Mouse (Mus musculus) lung, postnatal 0 days (tissue): Measurements from ENCODE around the gene Poln. TPM values are rescaled to one million over a fixed set of nuclear protein-coding genes. Genes with fewer than 3 reads are reported as not detected.

Experiments used
- ATAC-seq: fragments of 200-750 bp; cut with Nextera tagmentation; 2 replicates; pipeline ENCODE4 v1.8.0; 2017; ENCODE audit warnings: moderate library complexity
- DNase-seq: peaks from one replicate; pipeline ENCODE4 v3.0.0-alpha.2; 2016; ENCODE audit warnings: low spot score
- H3K27ac ChIP-seq: fragments of 300-500 bp; sonication (generic); 2 replicates; pipeline ENCODE4 v1.5.1; 2014; ENCODE audit warnings: antibody characterized with exemption, mild to moderate bottlenecking, low read length, mixed read lengths
- H3K27me3 ChIP-seq: fragments of 300-500 bp; sonication (generic); replicated peaks from 2 replicates; pipeline ENCODE4 v1.6.1; 2014; ENCODE audit warnings: low read length, mixed read lengths; ENCODE audit not compliant: insufficient read depth
- H3K36me3 ChIP-seq: fragments of 300-500 bp; sonication (generic); 2 replicates; pipeline ENCODE4 v1.6.1; 2014; ENCODE audit warnings: low read length, mixed read lengths; ENCODE audit not compliant: insufficient read depth
- H3K4me1 ChIP-seq: fragments of 300-500 bp; sonication (generic); 2 replicates; pipeline ENCODE4 v1.6.1; 2014; ENCODE audit warnings: antibody characterized with exemption, low read depth, low read length, mixed read lengths; ENCODE audit not compliant: insufficient read depth
- H3K4me2 ChIP-seq: fragments of 300-500 bp; sonication (generic); replicated peaks from 2 replicates; pipeline ENCODE4 v1.6.1; 2014; ENCODE audit warnings: low read depth, mild to moderate bottlenecking, low read length, moderate library complexity, mixed read lengths
- H3K4me3 ChIP-seq: fragments of 300-500 bp; sonication (generic); 2 replicates; pipeline ENCODE4 v1.5.1; 2014; ENCODE audit warnings: low read depth, low read length
- H3K9ac ChIP-seq: fragments of 300-500 bp; sonication (generic); replicated peaks from 2 replicates; pipeline ENCODE4 v1.6.1; 2014; ENCODE audit warnings: low read depth, mild to moderate bottlenecking
- H3K9me3 ChIP-seq: fragments of 300-500 bp; sonication (generic); 2 replicates; pipeline ENCODE4 v1.6.1; 2016; ENCODE audit warnings: low read length, mixed read lengths
- CTCF ChIP-seq: IDR thresholded peaks from 2 replicates; pipeline ENCODE4 v1.5.1; 2016; ENCODE audit warnings: antibody characterized with exemption, mild to moderate bottlenecking
- EP300 ChIP-seq: IDR thresholded peaks from 2 replicates; pipeline ENCODE4 v1.6.1; 2016; ENCODE audit warnings: antibody characterized with exemption, mild to moderate bottlenecking, control low read depth
- WGBS: fragments of 180-500 bp; shearing (Covaris S2); extraction: QIAGEN DNeasy Blood & Tissue Kit; methylation state at CpG from one replicate; pipeline ENCODE4 v1.1.7; 2014; 5-methylcytosine and 5-hydroxymethylcytosine counted together
- polyA plus RNA-seq: library from polyadenylated mRNA; unstranded; fragments of >200 nt; fragmentation: Nextera tagmentation; extraction: Ambion mirVana; gene quantifications from 2 replicates; pipeline ENCODE4 v1.2.1, GENCODE M21; 2015

The Poln gene
- polyA plus RNA-seq, 1 experiment from 2014 or later: 0.99 TPM

GRCm38 (mm10) chr5:34175403-34175694 is 6.1 kb upstream of the Poln start:
- H3K27ac ChIP-seq: no peak overlapping the region
- H3K4me1 ChIP-seq: no peaks in the 10 kb centered on the region
- H3K4me2 ChIP-seq: no peak overlapping the region
- no peaks in the 10 kb centered on the region for H3K27me3 ChIP-seq
- TF ChIP-seq EP300 (no peak), CTCF (no peak)
- DNase-seq (no peak), ATAC-seq (no peak)
- H3K9ac ChIP-seq: no peak overlapping the region
- H3K4me3 ChIP-seq: no peak overlapping the region
- H3K36me3 ChIP-seq: peaks cover 40% of the 10 kb centered on the region
- 46% methylated on average over 5 of the region's 5 CpGs for WGBS
- no peaks in the 10 kb centered on the region for H3K9me3 ChIP-seq

DNA sequence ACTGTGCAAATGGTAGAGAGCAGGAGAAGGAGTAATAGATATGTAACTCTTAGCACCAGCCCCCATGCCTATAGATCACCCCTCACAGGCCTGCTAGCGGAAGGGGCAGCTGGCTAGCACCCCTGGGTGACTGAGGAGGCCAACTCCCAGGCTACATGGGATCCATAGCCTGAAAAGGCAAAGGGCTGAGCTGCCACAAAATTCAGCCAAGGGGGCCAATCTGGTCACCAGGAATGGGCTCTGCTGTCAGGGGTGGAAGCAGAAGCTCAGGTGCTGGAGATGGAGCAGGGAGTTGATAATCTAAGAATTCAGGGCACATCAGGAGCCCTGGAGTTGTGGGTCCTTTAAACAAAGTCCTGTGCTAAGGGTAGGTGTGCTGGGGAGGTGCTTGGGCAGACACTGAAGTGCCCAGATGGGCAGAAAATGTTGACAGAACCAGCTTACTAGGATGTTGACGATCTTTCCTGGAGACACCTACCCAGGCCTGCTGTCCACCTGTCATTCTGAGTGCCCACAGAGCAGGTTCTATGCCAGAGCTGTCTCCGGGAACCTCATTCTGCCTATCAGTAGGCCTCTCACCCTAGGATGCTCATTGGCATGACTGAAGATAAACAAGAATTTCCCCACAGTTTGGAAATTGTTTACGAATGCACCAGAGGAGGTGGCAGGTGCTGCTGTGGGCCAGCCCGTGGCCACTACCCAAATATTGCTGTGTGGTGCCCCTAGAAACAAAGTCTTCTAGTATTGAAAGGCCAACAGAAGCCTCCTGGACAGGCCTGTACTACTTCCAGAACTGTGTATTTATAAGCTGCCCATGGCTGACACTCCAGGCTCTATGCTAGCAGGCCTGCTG is 5.5 kb upstream of the Poln start:
- WGBS: 72% methylated on average over 5 of the region's 5 CpGs
- Histone ChIP-seq H3K36me3 (peaks cover 34% of the 10 kb centered on the region), H3K4me1 (peaks cover 3% of the 10 kb centered on the region; the same call in 1 of the 2 replicates), H3K9ac (no peak overlapping the region), H3K4me2 (no peak overlapping the region), H3K27ac (no peak overlapping the region), H3K4me3 (no peak overlapping the region), H3K9me3 (no peaks in the 10 kb centered on the region), H3K27me3 (no peaks in the 10 kb centered on the region)
- TF ChIP-seq CTCF (no peak), EP300 (no peak)
- DNase-seq (no peak), ATAC-seq (no peak)

- no peak overlapping the region for H3K4me3 ChIP-seq
- no peak overlapping the region for H3K4me2 ChIP-seq
- no peak overlapping the region for H3K9ac ChIP-seq
- no peak for TF ChIP-seq CTCF
- TF ChIP-seq EP300: no peak
- WGBS: 88% methylated on average over 2 of the region's 2 CpGs
- no peaks in the 10 kb centered on the region for H3K9me3 ChIP-seq
- DNase-seq (no peak), ATAC-seq (no peak)
- no peak overlapping the region for H3K27ac ChIP-seq
- peaks cover 34% of the 10 kb centered on the region for H3K36me3 ChIP-seq
- H3K4me1 ChIP-seq: peaks cover 3% of the 10 kb centered on the region; the same call in 1 of the 2 replicates
- no peaks in the 10 kb centered on the region for H3K27me3 ChIP-seq
These were observed 4.8 kb upstream of the Poln start for GRCm38 (mm10) chr5:34174021-34174420.

DNA sequence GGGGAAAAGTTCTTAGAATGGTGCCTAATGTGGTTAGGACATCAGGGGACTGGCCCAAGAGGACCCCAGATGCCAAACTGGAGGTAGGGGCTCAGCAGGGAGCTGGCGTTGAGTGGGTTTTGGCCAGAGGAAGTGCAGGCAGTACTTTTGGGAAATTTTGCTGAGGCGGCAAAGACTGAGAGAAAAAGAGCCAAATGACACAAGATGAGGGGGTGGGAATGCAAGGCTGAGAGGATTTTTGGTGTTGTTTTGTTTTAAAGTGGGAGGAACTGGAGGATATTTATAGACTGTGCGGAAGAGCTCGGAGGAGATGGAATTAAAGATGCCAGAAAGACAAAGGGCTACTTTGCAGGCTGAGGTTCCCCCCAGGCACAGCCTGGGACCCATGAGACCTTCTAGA is 1.5 kb upstream of the Poln start:
- Histone ChIP-seq H3K4me1 (peaks cover 3% of the 10 kb centered on the region; the same call in 1 of the 2 replicates), H3K4me2 (0 out of 2 replicates have a peak overlapping the region, but pooled peaks have one; percentile 11), H3K4me3 (no peak overlapping the region), H3K9me3 (no peaks in the 10 kb centered on the region), H3K9ac (no peak overlapping the region), H3K27ac (peak overlapping the region; percentile 89), H3K27me3 (no peaks in the 10 kb centered on the region), H3K36me3 (peaks cover 14% of the 10 kb centered on the region)
- 60% methylated on average over 4 of the region's 4 CpGs for WGBS
- TF ChIP-seq CTCF (no peak), EP300 (no peak)
- DNase-seq: peak; percentile 73
- ATAC-seq: no peak

DNA sequence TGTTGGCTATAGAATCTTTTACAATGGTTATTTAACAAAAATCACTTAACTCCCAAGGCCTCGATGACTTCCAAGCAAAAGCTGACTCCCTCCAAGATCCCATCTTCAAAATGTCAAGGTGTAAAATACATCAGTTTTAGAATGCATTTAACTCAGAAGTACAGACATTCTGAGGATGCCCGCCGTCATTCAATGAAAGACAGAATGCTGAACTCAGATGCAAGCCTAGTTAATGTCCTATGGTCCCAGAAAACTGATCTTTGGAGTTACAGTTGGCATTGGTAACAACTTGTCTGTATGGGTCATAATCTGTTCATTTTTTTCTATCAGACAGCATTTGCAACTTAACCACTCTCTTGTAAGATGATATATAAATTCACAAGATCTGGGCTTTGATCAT is 706 bp upstream of the Poln start:
- peak overlapping the region; percentile 70 for H3K4me3 ChIP-seq
- H3K9ac ChIP-seq: 0 out of 2 replicates have a peak overlapping the region, but pooled peaks have one; percentile 26
- no peak for TF ChIP-seq CTCF
- TF ChIP-seq EP300: no peak
- no peaks in the 10 kb centered on the region for H3K27me3 ChIP-seq
- no peaks in the 10 kb centered on the region for H3K9me3 ChIP-seq
- ATAC-seq (no peak), DNase-seq (no peak)
- peak overlapping the region; percentile 89 for H3K27ac ChIP-seq
- peaks cover 3% of the 10 kb centered on the region; the same call in 1 of the 2 replicates for H3K4me1 ChIP-seq
- H3K36me3 ChIP-seq: peaks cover 14% of the 10 kb centered on the region
- 76% methylated on average over 3 of the region's 3 CpGs for WGBS
- peak overlapping the region; percentile 74 for H3K4me2 ChIP-seq

DNA sequence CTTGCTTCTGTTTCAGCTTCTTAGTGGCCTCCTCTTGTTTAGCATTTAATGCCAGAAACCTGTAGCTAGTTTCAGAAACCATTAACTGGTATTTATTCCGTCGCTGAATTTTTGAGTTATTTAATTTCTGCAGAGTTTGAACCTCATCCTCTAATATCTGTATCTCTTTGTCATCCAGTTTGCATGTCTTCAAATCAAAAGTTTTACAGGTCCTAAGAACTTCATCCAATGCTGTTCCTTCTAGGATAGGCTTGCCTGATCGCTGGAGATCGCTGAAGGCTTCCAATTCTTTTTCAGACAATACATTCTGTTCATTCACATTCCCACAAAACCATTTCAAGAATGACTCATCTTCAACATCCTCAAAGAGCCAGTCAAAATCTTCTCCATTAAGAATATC is 1.4 kb downstream of the Poln start:
- Histone ChIP-seq H3K4me2 (no peak overlapping the region), H3K4me3 (no peak overlapping the region)
- 84% methylated on average over 4 of the region's 4 CpGs for WGBS

More for the DNA sequence above, 1.4 kb downstream of the Poln start:
- ATAC-seq (no peak), DNase-seq (no peak)
- Histone ChIP-seq H3K36me3 (0 out of 2 replicates have a peak, but pooled peaks cover 4% of the 10 kb centered on the region), H3K9ac (no peak overlapping the region), H3K27me3 (no peaks in the 10 kb centered on the region), H3K9me3 (no peaks in the 10 kb centered on the region), H3K27ac (no peak overlapping the region), H3K4me1 (peaks cover 3% of the 10 kb centered on the region; the same call in 1 of the 2 replicates)
- TF ChIP-seq CTCF: no peak
- TF ChIP-seq EP300: no peak
